In the genomic region with DNA sequence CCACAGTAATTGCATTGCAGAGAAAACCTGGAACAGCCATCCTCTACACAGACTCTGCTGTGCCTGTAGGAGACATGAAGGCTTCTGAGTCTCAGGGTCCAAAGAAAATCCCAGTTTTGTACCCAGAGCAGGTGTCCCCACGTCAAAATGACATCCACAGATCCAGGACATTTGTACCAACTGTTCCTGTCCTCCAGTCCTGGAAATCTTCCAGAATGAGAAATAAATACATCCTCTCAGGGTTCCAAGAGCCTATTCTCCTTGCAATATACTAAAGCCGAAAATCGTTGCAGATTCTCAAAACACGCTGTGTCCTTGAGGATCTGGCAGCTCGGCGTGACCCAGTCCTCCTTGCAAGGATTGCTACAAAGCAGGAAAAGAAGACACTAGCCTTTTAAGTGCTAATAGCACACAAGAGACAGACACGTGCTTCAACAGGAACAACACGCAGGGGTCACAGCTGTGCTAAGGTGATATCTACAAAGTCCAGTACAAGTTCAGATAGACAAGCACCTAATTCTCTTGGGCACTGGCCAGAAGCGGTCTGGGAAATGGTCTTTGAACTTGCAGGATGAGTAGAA, we compare ENCODE assay signal across 11 mouse cellular contexts. TPM values are rescaled to one million over a fixed set of nuclear protein-coding genes. Genes with fewer than 3 reads are reported as not detected.
DNase-seq lines count a peak whose midpoint lies in the region; ATAC-seq and TF ChIP-seq lines count a peak whose summit lies in the region.
"Had no signal": no experiment of that assay in that cellular context is flagged by ENCODE, and none has a peak within 500 bp of the region (broad histone marks: within the 10 kb centered on the region; RNA-seq: fewer than 3 reads in every experiment).

No protein-coding gene starts in this region.

- TF ChIP-seq POLR2A in liver, adult 2 months (IDR thresholded peaks at IDR 0.05; ENCODE audit: extremely low read depth, insufficient read depth, low read length) = no peak
- TF ChIP-seq POLR2A in cortical plate, adult 2 months (IDR thresholded peaks at IDR 0.05; ENCODE audit: extremely low read depth, insufficient read depth, low read length) = no peak

- no peak overlapping the region for H3K9ac ChIP-seq in liver, adult 2 months (ENCODE audit: low read depth, low read length)
- H3K9ac ChIP-seq in neural tube, embryonic 15.5 days (replicated peaks) = no peak overlapping the region

- H3K9me3 ChIP-seq in neural tube, embryonic 15.5 days (replicated peaks) = no peaks in the 10 kb centered on the region; the same call in 1 of the 2 replicates
- H3K9me3 ChIP-seq: forebrain, embryonic 10.5 days had no signal

- no peak overlapping the region for H3K4me2 ChIP-seq in neural tube, embryonic 15.5 days

- no peak for DNase-seq in cerebellum, postnatal 4 days (ENCODE audit: low spot score in 2 of 2)
- peak; percentile 89 for DNase-seq in liver, adult 2 months (ENCODE audit: extremely low read depth, low read depth, low spot score)
- DNase-seq in liver = no peak
- DNase-seq in kidney, postnatal 25 days = peak; percentile 76 to 86
- no peak for DNase-seq in thymus, postnatal 4 days
- DNase-seq: B cell, adult 2 months; lung, postnatal 36 days had no signal

- no peak for TF ChIP-seq CTCF in liver, adult 2 months (IDR thresholded peaks at IDR 0.05; ENCODE audit: low read depth, low read length)
- no peak for TF ChIP-seq CTCF in cortical plate, adult 2 months (IDR thresholded peaks at IDR 0.05; ENCODE audit: extremely low read depth, insufficient read depth, low read length)

- H3K4me1 ChIP-seq in liver, adult 2 months (ENCODE audit: control insufficient read depth, insufficient read depth, low read length) = peaks cover 18% of the 10 kb centered on the region
- H3K4me1 ChIP-seq in cortical plate, adult 2 months (ENCODE audit: control insufficient read depth, insufficient read depth, low read length) = peaks cover 9% of the 10 kb centered on the region
- no peaks in the 10 kb centered on the region for H3K4me1 ChIP-seq in neural tube, embryonic 15.5 days

- no peaks in the 10 kb centered on the region for H3K36me3 ChIP-seq in liver, adult 2 months (ENCODE audit: control insufficient read depth, insufficient read depth, low read length)
- H3K36me3 ChIP-seq in neural tube, embryonic 15.5 days = no peaks in the 10 kb centered on the region

- H3K27ac ChIP-seq in liver, adult 2 months (replicated peaks; ENCODE audit: insufficient read depth, low read depth, low read length) = no peak overlapping the region
- 0 out of 2 replicates have a peak overlapping the region, but pooled peaks have one; percentile 15 for H3K27ac ChIP-seq in cortical plate, adult 2 months (ENCODE audit: insufficient read depth, low read length)
- H3K27ac ChIP-seq in neural tube, embryonic 15.5 days (replicated peaks) = no peak overlapping the region
- H3K27ac ChIP-seq: forebrain, embryonic 10.5 days had no signal

- ATAC-seq in cerebellum, adult (ENCODE audit: insufficient number of reproducible peaks, low FRiP score, low TSS enrichment) = peak; percentile 74
- ATAC-seq in neural tube, embryonic 15.5 days (ENCODE audit: low FRiP score) = no peak

- H3K79me2 ChIP-seq in liver, adult 2 months (ENCODE audit: control insufficient read depth, insufficient read depth, low read length) = peaks cover 14% of the 10 kb centered on the region; the same call in 1 of the 2 replicates

- H3K4me3 ChIP-seq in liver, adult 2 months (ENCODE audit: insufficient read depth, low read depth, low read length) = no peak overlapping the region
- no peak overlapping the region for H3K4me3 ChIP-seq in cortical plate, adult 2 months (ENCODE audit: insufficient read depth, low read length)
- H3K4me3 ChIP-seq in neural tube, embryonic 15.5 days (replicated peaks) = no peak overlapping the region
- H3K4me3 ChIP-seq: forebrain, embryonic 10.5 days had no signal

- H3K27me3 ChIP-seq in liver, adult 2 months (ENCODE audit: control insufficient read depth, insufficient read depth, low read length) = no peaks in the 10 kb centered on the region
- H3K27me3 ChIP-seq in neural tube, embryonic 15.5 days (replicated peaks) = no peaks in the 10 kb centered on the region

- WGBS in liver, adult 2 months = 44% methylated on average over 9 of the region's 9 CpGs
- WGBS in neural tube, embryonic 15.5 days = 79% methylated on average over 9 of the region's 9 CpGs

RNA-seq across cellular contexts. Expression of a gene that starts 51.1 kb away (rescaled TPM):
- total RNA-seq in liver, adult 2 months (2014; rRNA removed) = 1.8 and 3.2 TPM in 2 replicates
- polyA plus RNA-seq in liver, adult 2 months (2012; rRNA removed) = 3.1 and 6.7 TPM in 2 replicates
- 146 and 170 TPM in 2 replicates for polyA plus RNA-seq in cortical plate, adult 2 months (2012; rRNA removed)
- 18.9 and 19.0 TPM in 2 replicates for polyA plus RNA-seq in neural tube, embryonic 15.5 days (2015; fragmentation: Nextera tagmentation; extraction: Ambion mirVana)

Comparison
In these comparisons a context has a peak if more than half of its experiments do, and no peak if none do; other contexts are left out.
1. DNase-seq: peak in liver, adult 2 months (single experiment) and kidney, postnatal 25 days (2 of 2); none in cerebellum, postnatal 4 days (0 of 2), liver (single experiment) and thymus, postnatal 4 days (single experiment).